Mouse (Mus musculus) myocyte (in vitro differentiated cells): ENCODE data around the gene B230118H07Rik.

Experiments used
- POLR2A ChIP-seq: IDR thresholded peaks from one replicate; pipeline ENCODE4 v1.6.1; 2011; ENCODE audit warnings: low read depth, mild to moderate bottlenecking, control low read depth, moderate library complexity; ENCODE audit not compliant: insufficient read length
- SRF ChIP-seq: IDR thresholded peaks from one replicate; pipeline ENCODE4 v1.6.1; 2011; ENCODE audit warnings: low read depth; ENCODE audit not compliant: control insufficient read depth, insufficient read length
- TCF12 ChIP-seq: IDR thresholded peaks from one replicate; pipeline ENCODE4 v1.6.1; 2011; ENCODE audit warnings: mild to moderate bottlenecking, control low read depth; ENCODE audit not compliant: poor library complexity, insufficient read depth, severe bottlenecking

DNA sequence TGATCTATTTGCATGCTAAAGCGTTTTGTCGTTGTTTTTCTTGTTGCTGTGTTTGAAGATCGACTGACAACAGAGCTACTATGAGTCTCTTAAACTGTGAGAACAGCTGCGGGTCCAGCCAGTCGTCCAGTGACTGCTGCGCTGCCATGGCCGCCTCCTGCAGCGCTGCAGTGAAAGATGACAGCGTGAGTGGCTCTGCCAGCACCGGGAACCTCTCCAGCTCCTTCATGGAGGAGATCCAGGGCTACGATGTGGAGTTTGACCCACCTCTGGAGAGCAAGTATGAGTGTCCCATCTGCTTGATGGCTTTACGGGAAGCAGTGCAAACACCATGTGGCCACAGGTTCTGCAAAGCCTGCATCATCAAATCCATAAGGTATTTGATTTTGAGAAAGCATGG, 35.1 kb upstream of the B230118H07Rik start:
- TF ChIP-seq POLR2A (no peak), TCF12 (no peak), SRF (no peak)
